Mouse (Mus musculus) intestine, embryonic 15.5 days (tissue): Measurements from ENCODE around the gene Lrrn2. TPM values are rescaled to one million over a fixed set of nuclear protein-coding genes. Genes with fewer than 3 reads are reported as not detected.

ENCODE experiments used
- ATAC-seq: fragments of 200-750 bp; cut with Nextera tagmentation; 2 replicates; pipeline ENCODE4 v1.8.0; 2017; ENCODE audit warnings: moderate TSS enrichment, moderate library complexity
- H3K27ac ChIP-seq: fragments of 300-500 bp; sonication (generic); 2 replicates; pipeline ENCODE4 v1.5.1; 2015; ENCODE audit warnings: mild to moderate bottlenecking, inconsistent platforms
- H3K27me3 ChIP-seq: fragments of 300-500 bp; sonication (generic); replicated peaks from 2 replicates; pipeline ENCODE4 v1.6.1; 2015; ENCODE audit warnings: inconsistent platforms
- H3K36me3 ChIP-seq: fragments of 300-500 bp; sonication (generic); 2 replicates; pipeline ENCODE4 v1.6.1; 2015; ENCODE audit warnings: inconsistent platforms
- H3K4me1 ChIP-seq: fragments of 300-500 bp; sonication (generic); replicated peaks from 2 replicates; pipeline ENCODE4 v1.6.1; 2015; ENCODE audit warnings: inconsistent platforms
- H3K4me2 ChIP-seq: fragments of 300-500 bp; sonication (generic); replicated peaks from 2 replicates; pipeline ENCODE4 v1.6.1; 2015; ENCODE audit warnings: mild to moderate bottlenecking, inconsistent platforms
- H3K4me3 ChIP-seq: fragments of 300-500 bp; sonication (generic); replicated peaks from 2 replicates; pipeline ENCODE4 v1.5.1; 2015; ENCODE audit warnings: inconsistent platforms
- H3K9ac ChIP-seq: fragments of 300-500 bp; sonication (generic); 2 replicates; pipeline ENCODE4 v1.6.1; 2015; ENCODE audit warnings: inconsistent platforms
- H3K9me3 ChIP-seq: fragments of 300-500 bp; sonication (generic); 2 replicates; pipeline ENCODE4 v1.6.1; 2016; ENCODE audit warnings: inconsistent platforms
- WGBS: fragments of 180-500 bp; shearing (Covaris S2); methylation state at CpG from one replicate; pipeline ENCODE4 v1.1.7; 2015; 5-methylcytosine and 5-hydroxymethylcytosine counted together
- polyA plus RNA-seq: library from polyadenylated mRNA; unstranded; fragments of >200 nt; fragmentation: Nextera tagmentation; extraction: Ambion mirVana; gene quantifications from 2 replicates; pipeline ENCODE4 v1.2.1, GENCODE M21; 2015

Gene Lrrn2
- polyA plus RNA-seq, 1 experiment from 2014 or later = 4.9 TPM

- Histone ChIP-seq H3K36me3 (no peaks in the 10 kb centered on the region), H3K4me3 (no peak overlapping the region), H3K27ac (no peak overlapping the region), H3K4me1 (no peaks in the 10 kb centered on the region), H3K9me3 (no peaks in the 10 kb centered on the region), H3K9ac (no peak overlapping the region), H3K27me3 (no peaks in the 10 kb centered on the region), H3K4me2 (no peak overlapping the region)
- ATAC-seq = no peak
- 57% methylated on average over 11 of the region's 11 CpGs for WGBS
Observed at GRCm38 (mm10) chr1:132890161-132890794, 10.2 kb downstream of the Lrrn2 start.

DNA sequence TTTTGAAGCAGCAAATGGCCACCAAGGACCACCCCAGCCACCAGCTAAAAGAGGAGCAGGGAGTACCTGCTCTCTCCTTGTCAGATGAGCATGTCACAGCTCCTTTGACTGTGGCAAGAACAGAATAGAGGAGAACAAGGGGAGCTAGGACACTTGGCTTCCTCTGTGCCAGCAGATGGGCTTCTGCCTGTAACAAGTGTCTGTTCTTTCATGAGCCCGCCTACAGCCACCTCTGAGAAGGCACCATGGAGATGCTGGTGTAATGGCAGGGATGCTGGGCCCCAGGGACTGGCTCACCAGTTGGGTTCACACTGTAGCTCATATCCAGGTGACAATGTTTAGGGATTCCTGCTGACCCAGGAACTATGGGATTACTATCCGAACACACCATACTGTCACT is 12.0 kb downstream of the Lrrn2 start:
- Histone ChIP-seq H3K9ac (no peak overlapping the region), H3K4me3 (no peak overlapping the region), H3K27me3 (no peaks in the 10 kb centered on the region), H3K9me3 (no peaks in the 10 kb centered on the region), H3K36me3 (no peaks in the 10 kb centered on the region), H3K4me2 (no peak overlapping the region), H3K27ac (no peak overlapping the region), H3K4me1 (no peaks in the 10 kb centered on the region)
- WGBS = 82% methylated on average over 2 of the region's 2 CpGs
- no peak for ATAC-seq

- H3K9ac ChIP-seq = no peak overlapping the region
- WGBS = 52% methylated on average over 17 of the region's 17 CpGs
- no peak overlapping the region for H3K4me3 ChIP-seq
- no peak for ATAC-seq
- no peaks in the 10 kb centered on the region for H3K27me3 ChIP-seq
- no peak overlapping the region; the same call in 1 of the 2 replicates for H3K4me2 ChIP-seq
- H3K4me1 ChIP-seq = no peaks in the 10 kb centered on the region
- H3K36me3 ChIP-seq = no peaks in the 10 kb centered on the region
- no peak overlapping the region for H3K27ac ChIP-seq
- no peaks in the 10 kb centered on the region for H3K9me3 ChIP-seq
Observed at GRCm38 (mm10) chr1:132893311-132894077, 13.4 kb downstream of the Lrrn2 start.

DNA sequence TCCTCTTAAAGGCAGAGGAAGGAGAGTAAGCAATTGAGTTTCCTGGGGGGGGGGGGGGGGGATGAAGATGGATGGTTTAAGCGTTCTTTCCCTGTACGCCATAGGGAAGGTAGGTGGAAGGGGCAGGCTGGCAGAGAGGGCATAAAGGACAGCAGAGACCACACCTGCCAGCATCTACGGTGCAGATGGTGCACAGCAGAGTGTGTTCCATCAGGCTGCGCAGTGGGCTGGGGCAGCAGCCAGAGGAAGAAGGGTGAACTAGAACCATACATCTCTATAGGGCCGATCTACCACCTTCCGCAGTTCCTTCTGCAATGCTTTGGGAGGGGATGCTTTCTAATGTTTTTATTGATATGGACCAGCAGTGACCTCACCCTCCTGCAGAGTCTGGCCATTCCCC is 19.0 kb downstream of the Lrrn2 start:
- Histone ChIP-seq H3K27me3 (no peaks in the 10 kb centered on the region), H3K4me2 (no peak overlapping the region), H3K4me3 (no peak overlapping the region), H3K9ac (no peak overlapping the region), H3K4me1 (no peaks in the 10 kb centered on the region), H3K27ac (no peak overlapping the region), H3K36me3 (no peaks in the 10 kb centered on the region), H3K9me3 (no peaks in the 10 kb centered on the region)
- ATAC-seq = no peak
- 84% methylated on average over 6 of the region's 6 CpGs for WGBS

DNA sequence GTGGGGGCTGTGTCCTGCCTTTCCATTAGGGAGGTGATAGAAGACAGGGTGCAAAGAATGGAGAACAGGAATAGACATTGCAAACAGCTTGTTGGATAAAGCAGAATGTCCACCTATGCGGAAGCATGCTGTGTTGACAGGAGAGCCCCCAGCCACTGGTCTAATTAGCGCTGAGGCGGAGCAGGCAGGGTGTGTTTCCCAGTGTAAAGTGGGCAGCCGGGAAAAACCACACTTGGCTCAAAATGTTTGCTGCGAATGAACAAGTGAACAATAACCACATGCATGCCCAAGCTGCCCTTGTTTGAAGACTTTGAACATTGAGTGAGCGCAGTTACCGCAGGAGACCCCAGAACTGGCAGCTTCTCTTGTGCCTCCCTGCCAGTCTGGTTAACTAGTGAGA is 19.6 kb downstream of the Lrrn2 start:
- 74% methylated on average over 7 of the region's 7 CpGs for WGBS
- Histone ChIP-seq H3K9ac (no peak overlapping the region), H3K4me1 (no peaks in the 10 kb centered on the region), H3K27me3 (no peaks in the 10 kb centered on the region), H3K27ac (no peak overlapping the region), H3K4me3 (no peak overlapping the region), H3K9me3 (no peaks in the 10 kb centered on the region), H3K4me2 (no peak overlapping the region), H3K36me3 (no peaks in the 10 kb centered on the region)
- no peak for ATAC-seq

GRCm38 (mm10) chr1:132900945-132901344 is 20.9 kb downstream of the Lrrn2 start:
- Histone ChIP-seq H3K36me3 (no peaks in the 10 kb centered on the region), H3K4me1 (no peaks in the 10 kb centered on the region), H3K9ac (no peak overlapping the region), H3K9me3 (no peaks in the 10 kb centered on the region), H3K4me2 (no peak overlapping the region), H3K4me3 (no peak overlapping the region), H3K27ac (no peak overlapping the region), H3K27me3 (no peaks in the 10 kb centered on the region)
- no peak for ATAC-seq
- 77% methylated on average over 5 of the region's 5 CpGs for WGBS

- Histone ChIP-seq H3K27ac (no peak overlapping the region), H3K27me3 (no peaks in the 10 kb centered on the region), H3K4me1 (no peaks in the 10 kb centered on the region), H3K36me3 (no peaks in the 10 kb centered on the region), H3K9ac (no peak overlapping the region), H3K9me3 (no peaks in the 10 kb centered on the region), H3K4me3 (no peak overlapping the region), H3K4me2 (no peak overlapping the region)
- ATAC-seq = no peak
- WGBS = 68% methylated on average over 4 of the region's 4 CpGs
Observed at GRCm38 (mm10) chr1:132903519-132903918, 23.4 kb downstream of the Lrrn2 start.

- H3K27ac ChIP-seq = no peak overlapping the region
- WGBS = 65% methylated on average over 4 of the region's 4 CpGs
- no peaks in the 10 kb centered on the region for H3K27me3 ChIP-seq
- ATAC-seq = no peak
- H3K9me3 ChIP-seq = no peaks in the 10 kb centered on the region
- H3K4me1 ChIP-seq = no peaks in the 10 kb centered on the region
- H3K9ac ChIP-seq = no peak overlapping the region
- no peak overlapping the region for H3K4me3 ChIP-seq
- no peak overlapping the region for H3K4me2 ChIP-seq
- no peaks in the 10 kb centered on the region for H3K36me3 ChIP-seq
Observed at GRCm38 (mm10) chr1:132909090-132909489, 29.0 kb downstream of the Lrrn2 start.

- no peak overlapping the region for H3K4me2 ChIP-seq
- no peaks in the 10 kb centered on the region for H3K9me3 ChIP-seq
- no peak for ATAC-seq
- 75% methylated on average over 1 of the region's 1 CpGs for WGBS
- H3K36me3 ChIP-seq = no peaks in the 10 kb centered on the region
- no peak overlapping the region for H3K4me3 ChIP-seq
- H3K27ac ChIP-seq = no peak overlapping the region
- H3K4me1 ChIP-seq = no peaks in the 10 kb centered on the region
- no peak overlapping the region for H3K9ac ChIP-seq
- no peaks in the 10 kb centered on the region for H3K27me3 ChIP-seq
Observed at GRCm38 (mm10) chr1:132909951-132910350, 29.9 kb downstream of the Lrrn2 start.

- ATAC-seq = no peak
- H3K9me3 ChIP-seq = no peaks in the 10 kb centered on the region
- H3K36me3 ChIP-seq = no peaks in the 10 kb centered on the region
- H3K4me3 ChIP-seq = no peak overlapping the region
- 70% methylated on average over 11 of the region's 11 CpGs for WGBS
- no peak overlapping the region for H3K4me2 ChIP-seq
- H3K27me3 ChIP-seq = no peaks in the 10 kb centered on the region
- H3K27ac ChIP-seq = no peak overlapping the region
- no peaks in the 10 kb centered on the region for H3K4me1 ChIP-seq
- H3K9ac ChIP-seq = no peak overlapping the region
Observed at GRCm38 (mm10) chr1:132910414-132911041, 30.5 kb downstream of the Lrrn2 start.

GRCm38 (mm10) chr1:132915849-132916493 is 35.9 kb downstream of the Lrrn2 start:
- no peak overlapping the region for H3K27ac ChIP-seq
- ATAC-seq = no peak
- peaks cover 4% of the 10 kb centered on the region for H3K4me1 ChIP-seq
- no peaks in the 10 kb centered on the region for H3K9me3 ChIP-seq
- H3K4me3 ChIP-seq = no peak overlapping the region
- H3K9ac ChIP-seq = no peak overlapping the region
- H3K36me3 ChIP-seq = no peaks in the 10 kb centered on the region
- H3K4me2 ChIP-seq = no peak overlapping the region
- 46% methylated on average over 6 of the region's 6 CpGs for WGBS
- peaks cover 6% of the 10 kb centered on the region; the same call in 1 of the 2 replicates for H3K27me3 ChIP-seq

DNA sequence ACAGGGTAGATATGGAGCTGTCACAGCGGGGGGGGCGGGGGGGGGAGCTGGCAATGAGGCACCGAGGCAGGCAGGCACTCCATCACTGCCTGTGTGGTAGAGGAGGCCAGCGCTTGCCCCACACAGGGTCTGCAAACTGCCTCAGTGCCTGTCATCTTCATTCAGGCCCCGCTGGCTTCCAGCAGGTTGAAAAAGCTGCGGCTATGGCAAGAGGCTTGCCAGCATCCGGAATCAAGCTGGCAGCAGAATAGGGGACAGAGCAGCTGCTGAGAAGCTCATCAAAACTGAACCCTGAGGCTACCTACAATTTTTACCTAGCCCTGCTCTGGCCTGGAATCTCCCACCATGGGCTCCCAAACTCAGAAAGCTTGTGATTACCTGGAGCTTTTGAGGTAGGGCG is 37.5 kb downstream of the Lrrn2 start:
- Histone ChIP-seq H3K36me3 (no peaks in the 10 kb centered on the region), H3K4me1 (peaks cover 4% of the 10 kb centered on the region), H3K27me3 (peaks cover 6% of the 10 kb centered on the region; the same call in 1 of the 2 replicates), H3K9ac (no peak overlapping the region), H3K9me3 (no peaks in the 10 kb centered on the region), H3K4me3 (no peak overlapping the region), H3K27ac (no peak overlapping the region), H3K4me2 (no peak overlapping the region)
- WGBS = 22% methylated on average over 8 of the region's 8 CpGs
- no peak for ATAC-seq
